Comparison of ENCODE assay signal across 27 mouse cellular contexts in the genomic region with DNA sequence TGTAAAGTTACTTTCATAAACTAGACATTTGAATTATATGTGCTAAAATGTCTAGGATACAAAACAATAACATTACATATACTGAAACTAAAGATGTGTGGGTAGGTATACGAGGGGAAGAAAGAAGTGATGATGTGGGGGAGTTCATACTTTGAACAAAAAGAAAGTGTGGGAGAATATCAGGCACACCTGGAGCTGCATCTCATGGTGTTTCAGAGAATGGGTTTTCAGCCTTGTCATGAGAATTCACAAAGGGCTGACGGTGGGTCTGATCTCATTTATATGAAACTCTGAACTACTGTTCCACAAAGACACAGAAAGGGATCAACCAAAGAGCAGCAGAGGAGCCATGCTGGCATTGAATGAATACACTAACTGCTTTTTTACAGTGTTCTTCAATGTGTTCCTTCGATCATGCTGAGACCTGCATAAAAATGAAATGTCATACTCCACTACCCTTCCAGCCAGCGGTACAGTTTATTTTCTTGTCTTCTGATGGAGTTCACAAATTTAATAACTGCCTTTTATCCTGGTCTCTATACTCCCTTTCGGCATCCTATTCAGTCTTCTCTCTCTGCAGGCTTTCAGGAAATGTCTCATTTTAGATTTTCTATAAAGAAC.
A peak's percentile ranks its signal among the peaks of the same experiment; 100 is the strongest.
DNase-seq lines count a peak whose midpoint lies in the region; ATAC-seq lines count a peak whose summit lies in the region.
"Had no signal": no experiment of that assay in that cellular context is flagged by ENCODE, and none has a peak within 500 bp of the region (broad histone marks: within the 10 kb centered on the region; RNA-seq: fewer than 3 reads in every experiment).

No protein-coding gene starts in this region.

- H3K4me2 ChIP-seq in forebrain, embryonic 14.5 days (ENCODE audit: low read length) = no peak overlapping the region
- H3K4me2 ChIP-seq in midbrain, embryonic 14.5 days (ENCODE audit: low read length) = no peak overlapping the region
- H3K4me2 ChIP-seq in midbrain, embryonic 11.5 days = no peak overlapping the region
- no peak overlapping the region for H3K4me2 ChIP-seq in midbrain, embryonic 16.5 days (ENCODE audit: low read length)
- H3K4me2 ChIP-seq: embryonic facial prominence, embryonic 13.5 days; heart, embryonic 12.5 days; heart, embryonic 15.5 days; hindbrain, embryonic 13.5 days had no signal

- DNase-seq in forebrain, embryonic 14.5 days (ENCODE audit: low spot score) = peak; percentile 48
- no peak for DNase-seq in forebrain, embryonic 10.5 days (ENCODE audit: extremely low spot score, low spot score)
- DNase-seq in midbrain, embryonic 14.5 days = peak; percentile 26
- DNase-seq in midbrain, embryonic 11.5 days (ENCODE audit: low spot score, missing footprints) = no peak
- no peak for DNase-seq in left cerebral cortex, postnatal 25 days (ENCODE audit: low spot score in 2 of 2)
- DNase-seq: adrenal gland, adult 2 months; adrenal gland, postnatal 14 days; B cell, adult 2 months; cerebellum, adult 11-12 months; cerebellum, adult 8-10 months; cerebellum, postnatal 10 days; cerebellum, postnatal 36 days; embryo, embryonic 11 days; gastrocnemius, adult 2 months; gastrocnemius, postnatal 14 days; heart, adult 18-20 months; heart, postnatal 10 days; heart, postnatal 36 days had no signal

- no peaks in the 10 kb centered on the region for H3K27me3 ChIP-seq in forebrain, embryonic 14.5 days (replicated peaks; ENCODE audit: control insufficient read depth, insufficient read depth, low read length)
- H3K27me3 ChIP-seq in forebrain, embryonic 10.5 days (ENCODE audit: poor library complexity, severe bottlenecking) = no peaks in the 10 kb centered on the region
- H3K27me3 ChIP-seq in midbrain, embryonic 14.5 days (ENCODE audit: control insufficient read depth, insufficient read depth, low read length) = no peaks in the 10 kb centered on the region
- no peaks in the 10 kb centered on the region for H3K27me3 ChIP-seq in midbrain, embryonic 11.5 days (ENCODE audit: control insufficient read depth, insufficient read depth, low read length)
- H3K27me3 ChIP-seq in midbrain, embryonic 16.5 days (ENCODE audit: control insufficient read depth, insufficient read depth, low read depth, low read length) = no peaks in the 10 kb centered on the region
- H3K27me3 ChIP-seq: embryonic facial prominence, embryonic 13.5 days; heart, embryonic 12.5 days; heart, embryonic 15.5 days; hindbrain, embryonic 13.5 days had no signal

- no peaks in the 10 kb centered on the region for H3K36me3 ChIP-seq in forebrain, embryonic 14.5 days (ENCODE audit: control insufficient read depth, insufficient read depth, low read length)
- H3K36me3 ChIP-seq in forebrain, embryonic 10.5 days (replicated peaks) = no peaks in the 10 kb centered on the region
- no peaks in the 10 kb centered on the region for H3K36me3 ChIP-seq in midbrain, embryonic 14.5 days (ENCODE audit: control insufficient read depth, insufficient read depth, low read length)
- H3K36me3 ChIP-seq in midbrain, embryonic 11.5 days (ENCODE audit: control insufficient read depth, insufficient read depth, low read length) = no peaks in the 10 kb centered on the region
- H3K36me3 ChIP-seq in midbrain, embryonic 16.5 days (ENCODE audit: control insufficient read depth, insufficient read depth, low read length) = no peaks in the 10 kb centered on the region
- H3K36me3 ChIP-seq: embryonic facial prominence, embryonic 10.5 days; embryonic facial prominence, embryonic 13.5 days; heart, embryonic 12.5 days; heart, embryonic 15.5 days; hindbrain, embryonic 10.5 days; hindbrain, embryonic 13.5 days had no signal

- H3K9ac ChIP-seq in forebrain, embryonic 14.5 days (ENCODE audit: low read length) = no peak overlapping the region
- no peak overlapping the region for H3K9ac ChIP-seq in midbrain, embryonic 14.5 days (replicated peaks; ENCODE audit: low read length)
- no peak overlapping the region for H3K9ac ChIP-seq in midbrain, embryonic 11.5 days (ENCODE audit: low read length)
- H3K9ac ChIP-seq in midbrain, embryonic 16.5 days (ENCODE audit: low read depth, low read length) = no peak overlapping the region
- H3K9ac ChIP-seq: embryonic facial prominence, embryonic 13.5 days; heart, embryonic 12.5 days; heart, embryonic 15.5 days; hindbrain, embryonic 13.5 days had no signal

- peak; percentile 76 for ATAC-seq in forebrain, embryonic 14.5 days
- ATAC-seq in midbrain, embryonic 14.5 days (ENCODE audit: low FRiP score, low TSS enrichment) = no peak
- ATAC-seq in midbrain, embryonic 11.5 days (ENCODE audit: low FRiP score) = no peak
- ATAC-seq in midbrain, embryonic 16.5 days = peak; percentile 82
- ATAC-seq in granulocyte monocyte progenitor cell, adult 5-6 weeks (replicated peaks; ENCODE audit: poor library complexity, severe bottlenecking) = no peak
- ATAC-seq: forebrain, embryonic 16.5 days had no signal

- no peak overlapping the region for H3K27ac ChIP-seq in forebrain, embryonic 14.5 days (ENCODE audit: low read depth, low read length)
- no peak overlapping the region for H3K27ac ChIP-seq in forebrain, embryonic 10.5 days
- no peak overlapping the region for H3K27ac ChIP-seq in midbrain, embryonic 14.5 days (replicated peaks; ENCODE audit: low read depth, low read length)
- H3K27ac ChIP-seq in midbrain, embryonic 11.5 days (ENCODE audit: low read depth, low read length) = no peak overlapping the region
- H3K27ac ChIP-seq in midbrain, embryonic 16.5 days (ENCODE audit: low read length) = no peak overlapping the region
- H3K27ac ChIP-seq: embryonic facial prominence, embryonic 10.5 days; embryonic facial prominence, embryonic 13.5 days; gastrocnemius, adult 2 months; heart, embryonic 15.5 days; hindbrain, embryonic 10.5 days; hindbrain, embryonic 13.5 days had no signal

- intact Hi-C loops in left cerebral cortex, postnatal 25 days (cut with DNase I) = no loop called here

- H3K4me3 ChIP-seq in forebrain, embryonic 14.5 days (ENCODE audit: low read depth, low read length) = no peak overlapping the region
- no peak overlapping the region for H3K4me3 ChIP-seq in forebrain, embryonic 10.5 days
- no peak overlapping the region for H3K4me3 ChIP-seq in midbrain, embryonic 14.5 days (replicated peaks; ENCODE audit: low read depth, low read length)
- no peak overlapping the region for H3K4me3 ChIP-seq in midbrain, embryonic 11.5 days (ENCODE audit: low read depth, low read length)
- no peak overlapping the region for H3K4me3 ChIP-seq in midbrain, embryonic 16.5 days (ENCODE audit: low read depth, low read length)
- H3K4me3 ChIP-seq: embryonic facial prominence, embryonic 10.5 days; embryonic facial prominence, embryonic 13.5 days; gastrocnemius, adult 2 months; heart, embryonic 12.5 days; heart, embryonic 15.5 days; hindbrain, embryonic 10.5 days; hindbrain, embryonic 13.5 days had no signal

- no peaks in the 10 kb centered on the region for H3K9me3 ChIP-seq in forebrain, embryonic 14.5 days (replicated peaks; ENCODE audit: control insufficient read depth, low read length)
- H3K9me3 ChIP-seq in forebrain, embryonic 10.5 days = no peaks in the 10 kb centered on the region
- no peaks in the 10 kb centered on the region for H3K9me3 ChIP-seq in midbrain, embryonic 14.5 days (ENCODE audit: control insufficient read depth, low read length)
- no peaks in the 10 kb centered on the region for H3K9me3 ChIP-seq in midbrain, embryonic 11.5 days (ENCODE audit: control insufficient read depth, low read length)
- no peaks in the 10 kb centered on the region for H3K9me3 ChIP-seq in midbrain, embryonic 16.5 days (replicated peaks; ENCODE audit: control insufficient read depth, low read length, poor library complexity, severe bottlenecking)
- H3K9me3 ChIP-seq: embryonic facial prominence, embryonic 10.5 days; embryonic facial prominence, embryonic 13.5 days; heart, embryonic 12.5 days; heart, embryonic 15.5 days; hindbrain, embryonic 10.5 days; hindbrain, embryonic 13.5 days had no signal

- WGBS in forebrain, embryonic 14.5 days = 68% methylated on average over 5 of the region's 5 CpGs
- WGBS in forebrain, embryonic 10.5 days = 90% methylated on average over 5 of the region's 5 CpGs
- 60% methylated on average over 5 of the region's 5 CpGs for WGBS in midbrain, embryonic 14.5 days
- WGBS in midbrain, embryonic 11.5 days = 80% methylated on average over 5 of the region's 5 CpGs
- WGBS in midbrain, embryonic 16.5 days = 45% methylated on average over 5 of the region's 5 CpGs

- H3K4me1 ChIP-seq in forebrain, embryonic 14.5 days (ENCODE audit: control insufficient read depth, insufficient read depth, low read length) = no peaks in the 10 kb centered on the region
- no peaks in the 10 kb centered on the region for H3K4me1 ChIP-seq in forebrain, embryonic 10.5 days
- H3K4me1 ChIP-seq in midbrain, embryonic 14.5 days (ENCODE audit: control insufficient read depth, insufficient read depth, low read length) = no peaks in the 10 kb centered on the region
- H3K4me1 ChIP-seq in midbrain, embryonic 11.5 days (ENCODE audit: control insufficient read depth, insufficient read depth, low read length) = no peaks in the 10 kb centered on the region
- no peaks in the 10 kb centered on the region for H3K4me1 ChIP-seq in midbrain, embryonic 16.5 days (ENCODE audit: control insufficient read depth, insufficient read depth, low read length)
- H3K4me1 ChIP-seq: embryonic facial prominence, embryonic 10.5 days; embryonic facial prominence, embryonic 13.5 days; heart, embryonic 12.5 days; heart, embryonic 15.5 days; hindbrain, embryonic 10.5 days; hindbrain, embryonic 13.5 days had no signal

Comparison
In these comparisons a context has a peak if more than half of its experiments do, and no peak if none do; other contexts are left out.
1. ATAC-seq: peak in forebrain, embryonic 14.5 days (single experiment) and midbrain, embryonic 16.5 days (single experiment); none in midbrain, embryonic 14.5 days (single experiment), midbrain, embryonic 11.5 days (single experiment) and granulocyte monocyte progenitor cell, adult 5-6 weeks (single experiment).
2. DNase-seq: peak in forebrain, embryonic 14.5 days (single experiment) and midbrain, embryonic 14.5 days (single experiment); none in forebrain, embryonic 10.5 days (single experiment), midbrain, embryonic 11.5 days (single experiment) and left cerebral cortex, postnatal 25 days (0 of 2).